Mouse (Mus musculus) CH12F3 (cell line): ENCODE results near the gene Gm20924.
"Not testable (repeated sequence)": the region's sequence is repeated elsewhere in the genome, so short reads cannot be mapped to it uniquely, and the experiment has no call there.

Source experiments
- in situ Hi-C: fragments of 300-500 bp; cut with MboI; formaldehyde crosslinking; loops from 2 replicates; pipeline ENCODE4 v1.14.3; 2020; ENCODE audit warnings: low sequenced_read_pairs

Gm20924 gene

GRCm38 (mm10) chrY:65207427-65207826 lies at the start of gene Gm20924:
Gene Gm20924 (minus strand): TSS chrY:65207527.
- in situ Hi-C loops: not testable (repeated sequence)
